Mouse (Mus musculus) lung, embryonic 14.5 days (tissue): ENCODE measurements around the gene Cntnap4. TPM values are rescaled to one million over a fixed set of nuclear protein-coding genes. Genes with fewer than 3 reads are reported as not detected.

Source experiments
- ATAC-seq: fragments of 200-750 bp; cut with Nextera tagmentation; 2 replicates; pipeline ENCODE4 v1.8.0; 2017; ENCODE audit warnings: mild to moderate bottlenecking, moderate TSS enrichment, moderate library complexity; ENCODE audit not compliant: insufficient read depth
- DNase-seq: peaks from one replicate; pipeline ENCODE4 v3.0.0-alpha.2; 2015
- H3K27ac ChIP-seq: fragments of 300-500 bp; sonication (generic); 2 replicates; pipeline ENCODE4 v1.5.1; 2014; ENCODE audit warnings: low read depth, mild to moderate bottlenecking, moderate library complexity
- H3K27me3 ChIP-seq: fragments of 300-500 bp; sonication (generic); 2 replicates; pipeline ENCODE4 v1.6.1; 2014; ENCODE audit warnings: low read length, control low read depth; ENCODE audit not compliant: insufficient read depth
- H3K36me3 ChIP-seq: fragments of 300-500 bp; sonication (generic); 2 replicates; pipeline ENCODE4 v1.6.1; 2014; ENCODE audit warnings: control low read depth; ENCODE audit not compliant: insufficient read depth
- H3K4me1 ChIP-seq: fragments of 300-500 bp; sonication (generic); 2 replicates; pipeline ENCODE4 v1.6.1; 2014; ENCODE audit warnings: antibody characterized with exemption, control low read depth; ENCODE audit not compliant: insufficient read depth
- H3K4me2 ChIP-seq: fragments of 300-500 bp; sonication (generic); 2 replicates; pipeline ENCODE4 v1.6.1; 2014; ENCODE audit warnings: mild to moderate bottlenecking
- H3K4me3 ChIP-seq: fragments of 300-500 bp; sonication (generic); 2 replicates; pipeline ENCODE4 v1.5.1; 2014; ENCODE audit warnings: low read depth, low read length
- H3K9ac ChIP-seq: fragments of 300-500 bp; sonication (generic); 2 replicates; pipeline ENCODE4 v1.6.1; 2014
- H3K9me3 ChIP-seq: fragments of 300-500 bp; sonication (generic); 2 replicates; pipeline ENCODE4 v1.6.1; 2016; ENCODE audit warnings: low read depth, low read length, control low read depth
- CTCF ChIP-seq: IDR thresholded peaks from 2 replicates; pipeline ENCODE4 v1.5.1; 2016; ENCODE audit warnings: antibody characterized with exemption, low read depth
- WGBS: fragments of 180-500 bp; shearing (Covaris S2); extraction: QIAGEN DNeasy Blood & Tissue Kit; methylation state at CpG from one replicate; pipeline ENCODE4 v1.1.7; 2014; 5-methylcytosine and 5-hydroxymethylcytosine counted together
- polyA plus RNA-seq: library from polyadenylated mRNA; unstranded; fragments of >200 nt; fragmentation: Nextera tagmentation; extraction: Ambion mirVana; gene quantifications from 2 replicates; pipeline ENCODE4 v1.2.1, GENCODE M21; 2014

The Cntnap4 gene
- polyA plus RNA-seq, 1 experiment from 2014 or later, result not detected

DNA sequence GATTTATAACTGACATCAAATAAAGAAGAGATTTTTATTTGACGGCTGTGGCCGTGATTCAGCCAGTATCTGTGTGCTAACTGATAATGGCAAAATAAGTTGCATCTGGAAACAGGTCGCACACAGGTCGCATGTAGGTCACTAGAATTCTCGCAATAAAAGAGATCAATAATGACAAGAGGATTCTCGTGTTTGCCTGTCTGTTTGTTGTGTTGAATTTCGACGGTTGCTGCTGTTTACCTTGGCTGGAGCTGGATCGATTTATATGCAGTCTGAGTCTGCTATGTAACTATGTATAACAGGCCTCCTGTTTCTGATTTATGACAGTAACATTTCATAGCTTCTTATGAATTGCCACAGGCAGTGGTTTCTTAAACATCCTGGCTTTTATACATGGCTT is 155.1 kb downstream of the Cntnap4 start:
- Histone ChIP-seq H3K4me1 (no peaks in the 10 kb centered on the region), H3K27ac (no peak overlapping the region), H3K36me3 (no peaks in the 10 kb centered on the region), H3K27me3 (no peaks in the 10 kb centered on the region), H3K9me3 (no peaks in the 10 kb centered on the region), H3K4me2 (no peak overlapping the region), H3K9ac (no peak overlapping the region), H3K4me3 (no peak overlapping the region)
- WGBS, result 61% methylated on average over 9 of the region's 9 CpGs
- ATAC-seq (no peak), DNase-seq (no peak)
- no peak for TF ChIP-seq CTCF

DNA sequence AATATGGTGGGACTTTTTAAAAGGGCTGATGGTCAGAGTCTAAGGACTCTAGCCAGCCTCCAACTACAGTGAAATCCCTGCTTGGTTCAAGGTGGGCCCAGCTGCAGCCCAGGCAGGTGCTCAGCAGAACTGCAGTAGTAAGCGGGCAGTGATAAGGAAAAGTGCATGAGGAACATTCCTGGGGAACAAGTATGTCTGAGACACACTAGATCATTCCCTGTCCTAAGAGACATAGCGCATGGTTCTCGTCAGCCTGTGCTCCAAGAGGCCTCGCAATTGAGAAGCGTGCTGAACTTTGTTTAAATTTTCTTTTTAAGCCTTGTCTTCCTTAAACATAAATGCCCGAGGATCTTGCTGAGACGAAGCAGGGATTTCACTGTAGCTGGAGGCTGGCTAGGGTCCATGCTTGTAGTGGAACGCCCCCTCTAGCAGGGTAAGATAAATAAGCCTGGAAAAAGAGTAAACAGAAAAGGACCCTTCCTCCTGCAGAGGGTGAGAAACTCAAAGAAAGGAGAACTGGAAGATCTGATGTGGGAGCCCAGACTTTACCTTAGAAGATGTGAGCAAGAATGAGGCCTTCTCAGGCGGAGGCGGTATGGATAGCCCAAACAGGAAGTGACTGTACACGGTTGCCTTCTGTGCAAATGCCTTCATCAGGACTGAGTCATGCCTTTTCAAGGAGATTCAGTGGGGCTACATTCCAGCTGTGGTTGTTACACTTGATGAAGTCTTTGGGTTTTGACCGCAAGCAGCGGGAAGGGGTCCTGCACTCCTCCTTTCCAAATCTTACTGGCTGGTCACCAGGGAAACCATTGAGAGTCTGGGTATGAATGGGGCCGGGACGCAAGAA is 161.0 kb downstream of the Cntnap4 start:
- WGBS, result 65% methylated on average over 15 of the region's 15 CpGs
- Histone ChIP-seq H3K27ac (no peak overlapping the region), H3K27me3 (no peaks in the 10 kb centered on the region), H3K36me3 (no peaks in the 10 kb centered on the region), H3K9me3 (no peaks in the 10 kb centered on the region), H3K4me2 (no peak overlapping the region), H3K4me1 (no peaks in the 10 kb centered on the region), H3K9ac (no peak overlapping the region), H3K4me3 (no peak overlapping the region)
- no peak for TF ChIP-seq CTCF
- DNase-seq (peak; percentile 17), ATAC-seq (peak; percentile 35; the same call in 1 of the 2 replicates)

DNA sequence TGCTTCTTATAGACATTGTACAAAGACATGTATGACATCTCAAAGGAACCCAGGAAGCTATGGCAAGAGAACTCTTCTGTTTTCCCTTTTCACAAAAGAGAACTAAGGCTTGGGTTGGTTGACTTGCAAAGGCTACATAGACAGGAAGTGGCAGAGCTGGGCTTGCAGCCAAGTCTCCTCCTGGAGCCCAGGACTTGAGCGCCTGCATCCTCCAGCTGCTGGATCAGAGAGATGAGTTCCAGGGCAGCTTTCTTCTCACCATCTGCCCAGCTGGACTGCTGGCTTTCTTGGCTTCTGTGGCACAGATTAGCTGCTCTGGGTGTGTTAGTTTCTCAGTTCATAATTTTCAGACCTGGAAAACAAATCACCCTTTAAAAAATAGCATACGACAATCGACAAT is 165.7 kb downstream of the Cntnap4 start:
- ATAC-seq, result peak; percentile 74; the same call in 1 of the 2 replicates
- Histone ChIP-seq H3K27ac (no peak overlapping the region), H3K27me3 (no peaks in the 10 kb centered on the region), H3K4me3 (no peak overlapping the region), H3K4me1 (no peaks in the 10 kb centered on the region), H3K36me3 (no peaks in the 10 kb centered on the region), H3K4me2 (no peak overlapping the region), H3K9me3 (no peaks in the 10 kb centered on the region), H3K9ac (no peak overlapping the region)
- WGBS, result 64% methylated on average over 3 of the region's 3 CpGs
- peak; percentile 75 for DNase-seq
- no peak for TF ChIP-seq CTCF

DNA sequence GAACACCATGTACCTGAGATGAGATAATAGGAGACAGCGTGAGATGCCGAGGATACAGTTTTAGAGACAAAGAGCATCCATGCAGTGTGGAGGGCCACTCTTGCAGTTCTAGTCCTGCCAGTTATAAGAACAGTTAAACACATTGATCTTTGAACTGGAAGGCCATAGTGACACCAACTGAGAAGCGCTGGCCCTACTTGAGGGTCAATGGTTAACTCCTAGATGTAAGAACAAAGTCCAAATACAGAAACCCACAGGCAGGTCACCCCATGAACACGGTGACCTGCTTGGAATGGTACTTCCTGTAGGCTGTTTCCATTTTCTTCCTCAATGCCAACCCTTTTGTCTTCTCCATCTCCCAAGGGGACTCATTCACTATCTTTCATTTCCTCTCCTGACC is 173.5 kb downstream of the Cntnap4 start:
- Histone ChIP-seq H3K9ac (no peak overlapping the region), H3K4me2 (no peak overlapping the region), H3K4me3 (no peak overlapping the region), H3K27me3 (no peaks in the 10 kb centered on the region), H3K4me1 (no peaks in the 10 kb centered on the region), H3K27ac (no peak overlapping the region), H3K9me3 (no peaks in the 10 kb centered on the region), H3K36me3 (no peaks in the 10 kb centered on the region)
- DNase-seq (no peak), ATAC-seq (no peak)
- 86% methylated on average over 4 of the region's 4 CpGs for WGBS
- TF ChIP-seq CTCF, result no peak

DNA sequence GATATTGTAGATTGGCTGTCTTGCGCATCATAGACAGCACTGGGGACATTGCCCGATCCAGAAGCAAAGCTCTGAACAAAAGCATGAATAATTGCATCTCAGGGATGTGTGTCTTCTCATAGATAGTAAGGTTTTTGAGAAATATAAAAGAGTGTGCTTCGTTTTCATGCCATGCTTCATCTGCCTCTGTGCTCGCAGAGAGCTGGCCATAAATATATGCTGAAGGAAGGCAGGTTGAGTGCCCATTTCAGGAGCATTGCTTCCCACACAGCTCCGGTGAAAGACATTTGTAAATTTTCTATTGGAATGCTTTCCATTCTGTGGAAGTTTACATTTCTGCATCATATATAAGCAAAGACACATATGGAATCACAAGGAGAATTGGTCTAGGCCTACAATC is 177.5 kb downstream of the Cntnap4 start:
- no peaks in the 10 kb centered on the region for H3K9me3 ChIP-seq
- no peak overlapping the region for H3K4me3 ChIP-seq
- ATAC-seq (no peak), DNase-seq (no peak)
- H3K4me2 ChIP-seq, result no peak overlapping the region
- no peaks in the 10 kb centered on the region for H3K36me3 ChIP-seq
- TF ChIP-seq CTCF, result no peak
- H3K9ac ChIP-seq, result no peak overlapping the region
- no peaks in the 10 kb centered on the region for H3K4me1 ChIP-seq
- 77% methylated on average over 5 of the region's 5 CpGs for whole genome bisulfite sequencing
- no peaks in the 10 kb centered on the region for H3K27me3 ChIP-seq
- no peak overlapping the region for H3K27ac ChIP-seq

DNA sequence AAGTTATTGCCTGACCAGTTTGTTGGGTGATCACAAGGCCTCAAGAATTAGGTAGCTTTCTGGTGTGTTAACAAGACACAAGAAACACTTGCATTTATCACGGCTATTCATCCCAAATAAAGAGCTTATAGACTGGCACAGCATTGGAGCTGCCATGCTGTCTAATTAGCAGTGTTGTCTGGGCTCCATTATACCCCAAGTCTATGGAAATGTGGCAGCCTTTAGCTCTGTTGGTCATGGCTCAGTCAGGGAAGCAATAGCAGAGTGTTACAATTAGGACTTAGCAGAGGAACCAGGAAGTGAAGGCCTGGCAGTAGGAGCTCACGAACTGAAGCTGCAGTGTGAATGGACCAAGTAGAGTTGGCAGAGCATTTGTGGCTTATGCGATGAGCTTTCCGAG is 185.3 kb downstream of the Cntnap4 start:
- no peak for DNase-seq
- Histone ChIP-seq H3K27me3 (no peaks in the 10 kb centered on the region), H3K36me3 (no peaks in the 10 kb centered on the region), H3K4me2 (no peak overlapping the region), H3K27ac (no peak overlapping the region), H3K9ac (no peak overlapping the region), H3K4me3 (no peak overlapping the region), H3K4me1 (no peaks in the 10 kb centered on the region), H3K9me3 (no peaks in the 10 kb centered on the region)
- TF ChIP-seq CTCF, result no peak
- 84% methylated on average over 4 of the region's 4 CpGs for WGBS
- no peak for ATAC-seq

DNA sequence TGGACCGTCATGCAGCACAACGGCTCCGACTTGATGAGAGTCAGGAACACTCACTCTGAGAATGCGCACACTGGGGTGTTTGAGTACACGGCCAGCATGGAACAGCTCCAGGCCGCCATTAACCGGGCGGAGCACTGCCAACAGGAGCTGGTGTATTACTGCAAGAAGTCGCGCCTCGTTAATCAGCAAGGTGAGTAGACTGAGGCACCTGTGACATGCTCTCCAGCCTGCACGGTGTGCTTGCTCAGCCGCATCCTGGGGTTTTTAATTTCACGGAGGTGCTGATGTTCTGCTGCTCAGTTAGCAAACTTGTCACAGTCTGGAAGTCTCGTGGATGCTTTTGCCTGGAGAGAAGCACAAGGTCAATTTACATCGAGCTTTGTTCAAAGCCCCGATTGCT is 233.2 kb downstream of the Cntnap4 start:
- no peak overlapping the region for H3K4me3 ChIP-seq
- H3K27me3 ChIP-seq, result no peaks in the 10 kb centered on the region
- ATAC-seq, result no peak
- TF ChIP-seq CTCF, result no peak
- no peaks in the 10 kb centered on the region for H3K36me3 ChIP-seq
- no peak overlapping the region for H3K9ac ChIP-seq
- WGBS, result 88% methylated on average over 17 of the region's 17 CpGs
- no peak for DNase-seq
- H3K27ac ChIP-seq, result no peak overlapping the region
- H3K9me3 ChIP-seq, result no peaks in the 10 kb centered on the region
- no peaks in the 10 kb centered on the region for H3K4me1 ChIP-seq
- no peak overlapping the region for H3K4me2 ChIP-seq
